Mouse (Mus musculus): ENCODE measurements around the gene Cryzl2. TPM values are rescaled to one million over a fixed set of nuclear protein-coding genes. Genes with fewer than 3 reads are reported as not detected.

The Cryzl2 gene
- polyA plus RNA-seq, 1 experiment from 2014 or later: 10.3 TPM

- ATAC-seq (ENCODE audit: low read depth): no peak
- H3K4me3 ChIP-seq (ENCODE audit: low read depth, low read length): no peak overlapping the region
- 70% methylated on average over 5 of the region's 5 CpGs for WGBS (ENCODE audit: insufficient replicate concordance)
- no peak overlapping the region for H3K4me2 ChIP-seq (ENCODE audit: low read depth, low read length)
- H3K9ac ChIP-seq (ENCODE audit: low read depth, low read length): no peak overlapping the region
- H3K9me3 ChIP-seq (replicated peaks; ENCODE audit: control insufficient read depth, low read length): no peaks in the 10 kb centered on the region
- no peaks in the 10 kb centered on the region for H3K36me3 ChIP-seq (ENCODE audit: control insufficient read depth, insufficient read depth)
- H3K27me3 ChIP-seq (ENCODE audit: control insufficient read depth, insufficient read depth, low read depth, low read length): no peaks in the 10 kb centered on the region
- H3K4me1 ChIP-seq (ENCODE audit: control insufficient read depth, low read depth, low read length): no peaks in the 10 kb centered on the region; the same call in none of the 2 replicates
- H3K27ac ChIP-seq (ENCODE audit: low read length): no peak overlapping the region
Observed at GRCm38 (mm10) chr1:157459904-157460303, 1.5 kb downstream of the Cryzl2 start.

- Histone ChIP-seq H3K9me3 (replicated peaks; ENCODE audit: control insufficient read depth, low read length) (no peaks in the 10 kb centered on the region), H3K27me3 (ENCODE audit: control insufficient read depth, insufficient read depth, low read depth, low read length) (no peaks in the 10 kb centered on the region), H3K4me1 (ENCODE audit: control insufficient read depth, low read depth, low read length) (no peaks in the 10 kb centered on the region; the same call in none of the 2 replicates), H3K4me2 (ENCODE audit: low read depth, low read length) (no peak overlapping the region), H3K27ac (ENCODE audit: low read length) (no peak overlapping the region), H3K9ac (ENCODE audit: low read depth, low read length) (no peak overlapping the region), H3K36me3 (ENCODE audit: control insufficient read depth, insufficient read depth) (no peaks in the 10 kb centered on the region), H3K4me3 (ENCODE audit: low read depth, low read length) (no peak overlapping the region)
- WGBS (ENCODE audit: insufficient replicate concordance): 79% methylated on average over 5 of the region's 5 CpGs
- no peak for ATAC-seq (ENCODE audit: low read depth)
Observed at GRCm38 (mm10) chr1:157461276-157461675, 2.9 kb downstream of the Cryzl2 start.

GRCm38 (mm10) chr1:157462336-157462735 lies 4.0 kb downstream of the Cryzl2 start:
- H3K4me2 ChIP-seq (ENCODE audit: low read depth, low read length): no peak overlapping the region
- no peaks in the 10 kb centered on the region for H3K36me3 ChIP-seq (ENCODE audit: control insufficient read depth, insufficient read depth)
- WGBS (ENCODE audit: insufficient replicate concordance): 50% methylated on average over 3 of the region's 3 CpGs
- no peak overlapping the region for H3K4me3 ChIP-seq (ENCODE audit: low read depth, low read length)
- H3K4me1 ChIP-seq (ENCODE audit: control insufficient read depth, low read depth, low read length): no peaks in the 10 kb centered on the region; the same call in none of the 2 replicates
- H3K9ac ChIP-seq (ENCODE audit: low read depth, low read length): no peak overlapping the region
- H3K27ac ChIP-seq (ENCODE audit: low read length): no peak overlapping the region
- no peak for ATAC-seq (ENCODE audit: low read depth)
- no peaks in the 10 kb centered on the region for H3K27me3 ChIP-seq (ENCODE audit: control insufficient read depth, insufficient read depth, low read depth, low read length)
- H3K9me3 ChIP-seq (replicated peaks; ENCODE audit: control insufficient read depth, low read length): no peaks in the 10 kb centered on the region

- ATAC-seq (ENCODE audit: low read depth): no peak
- H3K4me3 ChIP-seq (ENCODE audit: low read depth, low read length): no peak overlapping the region
- no peaks in the 10 kb centered on the region for H3K27me3 ChIP-seq (ENCODE audit: control insufficient read depth, insufficient read depth, low read depth, low read length)
- H3K4me2 ChIP-seq (ENCODE audit: low read depth, low read length): no peak overlapping the region
- H3K9me3 ChIP-seq (replicated peaks; ENCODE audit: control insufficient read depth, low read length): no peaks in the 10 kb centered on the region
- H3K9ac ChIP-seq (ENCODE audit: low read depth, low read length): no peak overlapping the region
- no peaks in the 10 kb centered on the region for H3K4me1 ChIP-seq (ENCODE audit: control insufficient read depth, low read depth, low read length)
- 61% methylated on average over 3 of the region's 3 CpGs for WGBS (ENCODE audit: insufficient replicate concordance)
- no peaks in the 10 kb centered on the region for H3K36me3 ChIP-seq (ENCODE audit: control insufficient read depth, insufficient read depth)
- no peak overlapping the region for H3K27ac ChIP-seq (ENCODE audit: low read length)
Observed at GRCm38 (mm10) chr1:157465194-157465593, 6.8 kb downstream of the Cryzl2 start.

- no peak for ATAC-seq (ENCODE audit: low read depth)
- Histone ChIP-seq H3K9me3 (replicated peaks; ENCODE audit: control insufficient read depth, low read length) (no peaks in the 10 kb centered on the region), H3K27ac (ENCODE audit: low read length) (no peak overlapping the region), H3K36me3 (ENCODE audit: control insufficient read depth, insufficient read depth) (no peaks in the 10 kb centered on the region), H3K9ac (ENCODE audit: low read depth, low read length) (no peak overlapping the region), H3K4me3 (ENCODE audit: low read depth, low read length) (no peak overlapping the region), H3K4me1 (ENCODE audit: control insufficient read depth, low read depth, low read length) (no peaks in the 10 kb centered on the region), H3K4me2 (ENCODE audit: low read depth, low read length) (no peak overlapping the region), H3K27me3 (ENCODE audit: control insufficient read depth, insufficient read depth, low read depth, low read length) (no peaks in the 10 kb centered on the region)
- WGBS (ENCODE audit: insufficient replicate concordance): 78% methylated on average over 8 of the region's 8 CpGs
Observed at GRCm38 (mm10) chr1:157467866-157468265, 9.5 kb downstream of the Cryzl2 start.

- Histone ChIP-seq H3K4me2 (ENCODE audit: low read depth, low read length) (no peak overlapping the region), H3K9ac (ENCODE audit: low read depth, low read length) (no peak overlapping the region), H3K4me1 (ENCODE audit: control insufficient read depth, low read depth, low read length) (no peaks in the 10 kb centered on the region), H3K4me3 (ENCODE audit: low read depth, low read length) (no peak overlapping the region), H3K9me3 (replicated peaks; ENCODE audit: control insufficient read depth, low read length) (no peaks in the 10 kb centered on the region), H3K27me3 (ENCODE audit: control insufficient read depth, insufficient read depth, low read depth, low read length) (no peaks in the 10 kb centered on the region), H3K27ac (ENCODE audit: low read length) (no peak overlapping the region), H3K36me3 (ENCODE audit: control insufficient read depth, insufficient read depth) (no peaks in the 10 kb centered on the region)
- no peak for ATAC-seq (ENCODE audit: low read depth)
- WGBS (ENCODE audit: insufficient replicate concordance): 70% methylated on average over 9 of the region's 9 CpGs
Observed at GRCm38 (mm10) chr1:157470761-157471386, 12.5 kb downstream of the Cryzl2 start.

- H3K4me3 ChIP-seq (ENCODE audit: low read depth, low read length): no peak overlapping the region
- H3K4me2 ChIP-seq (ENCODE audit: low read depth, low read length): no peak overlapping the region
- no peak overlapping the region for H3K27ac ChIP-seq (ENCODE audit: low read length)
- H3K36me3 ChIP-seq (ENCODE audit: control insufficient read depth, insufficient read depth): no peaks in the 10 kb centered on the region
- H3K9me3 ChIP-seq (replicated peaks; ENCODE audit: control insufficient read depth, low read length): no peaks in the 10 kb centered on the region
- no peak overlapping the region for H3K9ac ChIP-seq (ENCODE audit: low read depth, low read length)
- ATAC-seq (ENCODE audit: low read depth): no peak
- 76% methylated on average over 7 of the region's 7 CpGs for WGBS (ENCODE audit: insufficient replicate concordance)
- no peaks in the 10 kb centered on the region for H3K4me1 ChIP-seq (ENCODE audit: control insufficient read depth, low read depth, low read length)
- H3K27me3 ChIP-seq (ENCODE audit: control insufficient read depth, insufficient read depth, low read depth, low read length): no peaks in the 10 kb centered on the region
Observed at GRCm38 (mm10) chr1:157472716-157473115, 14.3 kb downstream of the Cryzl2 start.

- 69% methylated on average over 8 of the region's 8 CpGs for WGBS (ENCODE audit: insufficient replicate concordance)
- no peaks in the 10 kb centered on the region for H3K9me3 ChIP-seq (replicated peaks; ENCODE audit: control insufficient read depth, low read length)
Observed at GRCm38 (mm10) chr1:157474865-157475264, 16.5 kb downstream of the Cryzl2 start.

GRCm38 (mm10) chr1:157476231-157476630 lies 17.9 kb downstream of the Cryzl2 start:
- Histone ChIP-seq H3K9ac (ENCODE audit: low read depth, low read length) (no peak overlapping the region), H3K4me2 (ENCODE audit: low read depth, low read length) (no peak overlapping the region), H3K4me1 (ENCODE audit: control insufficient read depth, low read depth, low read length) (no peaks in the 10 kb centered on the region), H3K36me3 (ENCODE audit: control insufficient read depth, insufficient read depth) (no peaks in the 10 kb centered on the region), H3K4me3 (ENCODE audit: low read depth, low read length) (no peak overlapping the region), H3K9me3 (replicated peaks; ENCODE audit: control insufficient read depth, low read length) (no peaks in the 10 kb centered on the region), H3K27me3 (ENCODE audit: control insufficient read depth, insufficient read depth, low read depth, low read length) (no peaks in the 10 kb centered on the region), H3K27ac (ENCODE audit: low read length) (no peak overlapping the region)
- WGBS (ENCODE audit: insufficient replicate concordance): 73% methylated on average over 2 of the region's 2 CpGs
- ATAC-seq (ENCODE audit: low read depth): no peak

More at GRCm38 (mm10) chr1:157474865-157475264, 16.5 kb downstream of the Cryzl2 start:
- no peak for ATAC-seq (ENCODE audit: low read depth)
- H3K4me2 ChIP-seq (ENCODE audit: low read depth, low read length): no peak overlapping the region
- H3K27me3 ChIP-seq (ENCODE audit: control insufficient read depth, insufficient read depth, low read depth, low read length): no peaks in the 10 kb centered on the region
- H3K4me1 ChIP-seq (ENCODE audit: control insufficient read depth, low read depth, low read length): no peaks in the 10 kb centered on the region
- H3K9ac ChIP-seq (ENCODE audit: low read depth, low read length): no peak overlapping the region
- no peak overlapping the region for H3K27ac ChIP-seq (ENCODE audit: low read length)
- no peak overlapping the region for H3K4me3 ChIP-seq (ENCODE audit: low read depth, low read length)
- H3K36me3 ChIP-seq (ENCODE audit: control insufficient read depth, insufficient read depth): no peaks in the 10 kb centered on the region
